Mouse (Mus musculus) thymus, postnatal 36 days (tissue): ENCODE measurements around the gene Osgep.
"Not testable (repeated sequence)": the region's sequence is repeated elsewhere in the genome, so short reads cannot be mapped to it uniquely, and the experiment has no call there.

ENCODE experiments used
- DNase-seq, 2 experiments: peaks; one replicate each; pipeline ENCODE4 v3.0.0; 2022; ENCODE audit warnings: mixed read lengths in 2 of 2

Gene Osgep

GRCm38 (mm10) chr14:50930754-50931492 lies 6.2 kb upstream of the Osgep start, which contains the start of the genes Pip4p1 and Pnp:
Pip4p1 (minus strand) TSS chr14:50930856.
Pnp (plus strand) TSS chr14:50931082.
- peak; percentile 99 for DNase-seq

GRCm38 (mm10) chr14:50930377-50930753 lies 5.7 kb upstream of the Osgep start:
- DNase-seq: no peak

GRCm38 (mm10) chr14:50929951-50930350 lies 5.3 kb upstream of the Osgep start:
- DNase-seq: no peak

- DNase-seq: no peak
Measured at GRCm38 (mm10) chr14:50927366-50927765, 2.7 kb upstream of the Osgep start.

GRCm38 (mm10) chr14:50925111-50925920 lies 623 bp upstream of the Osgep start:
- DNase-seq: no peak

- not testable (repeated sequence) for DNase-seq
Measured at GRCm38 (mm10) chr14:50923437-50923836, 1.3 kb downstream of the Osgep start.

- no peak for DNase-seq
Measured at GRCm38 (mm10) chr14:50911356-50911755, 13.3 kb downstream of the Osgep start.

- no peak for DNase-seq
Measured at GRCm38 (mm10) chr14:50908126-50908525, 16.6 kb downstream of the Osgep start.

GRCm38 (mm10) chr14:50905327-50905726 lies 19.4 kb downstream of the Osgep start:
- DNase-seq: not testable (repeated sequence)

- DNase-seq: no peak
Measured at GRCm38 (mm10) chr14:50904828-50905129, 19.9 kb downstream of the Osgep start.

GRCm38 (mm10) chr14:50903973-50904827 lies 20.5 kb downstream of the Osgep start:
- no peak for DNase-seq

GRCm38 (mm10) chr14:50897992-50898391 lies 26.7 kb downstream of the Osgep start:
- not testable (repeated sequence) for DNase-seq

GRCm38 (mm10) chr14:50897374-50897765 lies 27.3 kb downstream of the Osgep start, which contains the start of gene Klhl33:
Klhl33 (minus strand) TSS chr14:50897507.
- no peak for DNase-seq

GRCm38 (mm10) chr14:50896747-50897373 lies 27.8 kb downstream of the Osgep start:
- DNase-seq: no peak

GRCm38 (mm10) chr14:50895985-50896746 lies 28.5 kb downstream of the Osgep start:
- no peak for DNase-seq

GRCm38 (mm10) chr14:50895407-50895806 lies 29.3 kb downstream of the Osgep start:
- no peak for DNase-seq

- no peak for DNase-seq
Measured at GRCm38 (mm10) chr14:50892541-50893459, 31.9 kb downstream of the Osgep start.

GRCm38 (mm10) chr14:50892091-50892490 lies 32.6 kb downstream of the Osgep start:
- no peak for DNase-seq

GRCm38 (mm10) chr14:50891621-50892020 lies 33.1 kb downstream of the Osgep start:
- DNase-seq: no peak

GRCm38 (mm10) chr14:50876236-50876950 lies 48.3 kb downstream of the Osgep start:
- DNase-seq: no peak
